Mouse (Mus musculus): Measurements from ENCODE around the gene Adh7. TPM values are rescaled to one million over a fixed set of nuclear protein-coding genes. Genes with fewer than 3 reads are reported as not detected.

Adh7 gene
- polyA plus RNA-seq, 1 experiment from 2014 or later, result not detected

Other genes starting within 250 kb of the Adh7 start
- 3.0 and 4.2 TPM in 2 replicates for gene Dapp1, start 236.2 kb upstream of the Adh7 start, polyA plus RNA-seq (2014; fragmentation: Nextera tagmentation; extraction: Ambion mirVana)
- gene 1110002E22Rik, start 152.7 kb upstream of the Adh7 start, polyA plus RNA-seq (2014; fragmentation: Nextera tagmentation; extraction: Ambion mirVana), result 0.16 and 0.18 TPM in 2 replicates
- gene Gm5105, start 150.4 kb upstream of the Adh7 start, polyA plus RNA-seq (2014; fragmentation: Nextera tagmentation; extraction: Ambion mirVana), result not detected in 2 replicates
- gene Trmt10a, start 74.3 kb upstream of the Adh7 start, polyA plus RNA-seq (2014; fragmentation: Nextera tagmentation; extraction: Ambion mirVana), result 18.0 and 20.3 TPM in 2 replicates
- gene Mttp, start 72.8 kb upstream of the Adh7 start, polyA plus RNA-seq (2014; fragmentation: Nextera tagmentation; extraction: Ambion mirVana), result 8.2 and 9.1 TPM in 2 replicates
- gene 4930579F01Rik, start 23.9 kb upstream of the Adh7 start, polyA plus RNA-seq (2014; fragmentation: Nextera tagmentation; extraction: Ambion mirVana), result not detected in 2 replicates
- 1.3 and 1.6 TPM in 2 replicates for gene Adh1, start 43.2 kb downstream of the Adh7 start, polyA plus RNA-seq (2014; fragmentation: Nextera tagmentation; extraction: Ambion mirVana)
- not detected in 2 replicates for gene Adh6a, start 95.5 kb downstream of the Adh7 start, polyA plus RNA-seq (2014; fragmentation: Nextera tagmentation; extraction: Ambion mirVana)
- 0.45 and 0.87 TPM in 2 replicates for gene Adh6b, start 124.0 kb downstream of the Adh7 start, polyA plus RNA-seq (2014; fragmentation: Nextera tagmentation; extraction: Ambion mirVana)
- not detected in 2 replicates for gene Adh4, start 197.7 kb downstream of the Adh7 start, polyA plus RNA-seq (2014; fragmentation: Nextera tagmentation; extraction: Ambion mirVana)
- 243 and 245 TPM in 2 replicates for gene Adh5, start 225.3 kb downstream of the Adh7 start, polyA plus RNA-seq (2014; fragmentation: Nextera tagmentation; extraction: Ambion mirVana)

All from limb, embryonic 11.5 days (tissue).